Mouse (Mus musculus): ENCODE data around the gene Inca1.

Gene Inca1

GRCm38 (mm10) chr11:70669582-70670345 is 30.2 kb downstream of the Inca1 start:
- peak; percentile 84 for DNase-seq (ENCODE audit: low read depth, low spot score)

- peak; percentile 99 for DNase-seq (ENCODE audit: low read depth, low spot score)
These were observed 31.0 kb downstream of the Inca1 start, which contains the start of gene Spag7 for GRCm38 (mm10) chr11:70668771-70669505. Gene Spag7 (minus strand): TSS chr11:70669416.

GRCm38 (mm10) chr11:70668335-70668770 is 31.6 kb downstream of the Inca1 start:
- DNase-seq (ENCODE audit: low read depth, low spot score): no peak

GRCm38 (mm10) chr11:70667271-70668150 is 32.4 kb downstream of the Inca1 start:
- DNase-seq (ENCODE audit: low read depth, low spot score): peak; percentile 64

GRCm38 (mm10) chr11:70666687-70667086 is 33.3 kb downstream of the Inca1 start:
- no peak for DNase-seq (ENCODE audit: low read depth, low spot score)

GRCm38 (mm10) chr11:70664741-70665140 is 35.2 kb downstream of the Inca1 start:
- DNase-seq (ENCODE audit: low read depth, low spot score): no peak

GRCm38 (mm10) chr11:70663957-70664356 is 36.0 kb downstream of the Inca1 start:
- DNase-seq (ENCODE audit: low read depth, low spot score): no peak

GRCm38 (mm10) chr11:70663101-70663500 is 36.9 kb downstream of the Inca1 start:
- no peak for DNase-seq (ENCODE audit: low read depth, low spot score)

GRCm38 (mm10) chr11:70660571-70660970 is 39.4 kb downstream of the Inca1 start:
- no peak for DNase-seq (ENCODE audit: low read depth, low spot score)

GRCm38 (mm10) chr11:70658942-70659341 is 41.0 kb downstream of the Inca1 start:
- DNase-seq (ENCODE audit: low read depth, low spot score): no peak

GRCm38 (mm10) chr11:70658521-70658920 is 41.4 kb downstream of the Inca1 start:
- DNase-seq (ENCODE audit: low read depth, low spot score): no peak

- DNase-seq (ENCODE audit: low read depth, low spot score): no peak
These were observed 42.0 kb downstream of the Inca1 start for GRCm38 (mm10) chr11:70657991-70658390.

- DNase-seq (ENCODE audit: low read depth, low spot score): no peak
These were observed 42.4 kb downstream of the Inca1 start for GRCm38 (mm10) chr11:70657573-70657972.

GRCm38 (mm10) chr11:70656964-70657363 is 43.0 kb downstream of the Inca1 start, which contains the start of gene Eno3:
Gene Eno3 (plus strand): TSS chr11:70657202.
- no peak for DNase-seq (ENCODE audit: low read depth, low spot score)

GRCm38 (mm10) chr11:70656456-70656927 is 43.5 kb downstream of the Inca1 start:
- peak; percentile 72 for DNase-seq (ENCODE audit: low read depth, low spot score)

GRCm38 (mm10) chr11:70655571-70656455 is 44.1 kb downstream of the Inca1 start:
- peak; percentile 48 for DNase-seq (ENCODE audit: low read depth, low spot score)

- peak; percentile 77 for DNase-seq (ENCODE audit: low read depth, low spot score)
These were observed 44.9 kb downstream of the Inca1 start for GRCm38 (mm10) chr11:70654923-70655570.

- DNase-seq (ENCODE audit: low read depth, low spot score): peak; percentile 72
These were observed 45.6 kb downstream of the Inca1 start, which contains the start of gene Pfn1 for GRCm38 (mm10) chr11:70654198-70654922. Gene Pfn1 (minus strand): TSS chr11:70654644.
